Mouse (Mus musculus): ENCODE measurements around the gene Nck2. TPM values are rescaled to one million over a fixed set of nuclear protein-coding genes. Genes with fewer than 3 reads are reported as not detected.

Gene Nck2
- polyA plus RNA-seq, 1 experiment = 2.4 TPM

GRCm38 (mm10) chr1:43446731-43447601, 2.6 kb downstream of the Nck2 start:
- Histone ChIP-seq H3K4me3 (replicated peaks) (peak overlapping the region; percentile 97), H3K4me1 (ENCODE audit: control insufficient read depth) (peaks cover 65% of the 10 kb centered on the region), H3K36me3 (ENCODE audit: control insufficient read depth) (peaks cover 6% of the 10 kb centered on the region), H3K27me3 (ENCODE audit: control insufficient read depth) (no peaks in the 10 kb centered on the region; the same call in 1 of the 2 replicates), H3K9me3 (ENCODE audit: control insufficient read depth, low read length) (no peaks in the 10 kb centered on the region)
- TF ChIP-seq TAL1 (IDR thresholded peaks at IDR 0.05; ENCODE audit: low read length) (no peak), GATA1 (IDR thresholded peaks at IDR 0.05; ENCODE audit: low read length) (no peak)

DNA sequence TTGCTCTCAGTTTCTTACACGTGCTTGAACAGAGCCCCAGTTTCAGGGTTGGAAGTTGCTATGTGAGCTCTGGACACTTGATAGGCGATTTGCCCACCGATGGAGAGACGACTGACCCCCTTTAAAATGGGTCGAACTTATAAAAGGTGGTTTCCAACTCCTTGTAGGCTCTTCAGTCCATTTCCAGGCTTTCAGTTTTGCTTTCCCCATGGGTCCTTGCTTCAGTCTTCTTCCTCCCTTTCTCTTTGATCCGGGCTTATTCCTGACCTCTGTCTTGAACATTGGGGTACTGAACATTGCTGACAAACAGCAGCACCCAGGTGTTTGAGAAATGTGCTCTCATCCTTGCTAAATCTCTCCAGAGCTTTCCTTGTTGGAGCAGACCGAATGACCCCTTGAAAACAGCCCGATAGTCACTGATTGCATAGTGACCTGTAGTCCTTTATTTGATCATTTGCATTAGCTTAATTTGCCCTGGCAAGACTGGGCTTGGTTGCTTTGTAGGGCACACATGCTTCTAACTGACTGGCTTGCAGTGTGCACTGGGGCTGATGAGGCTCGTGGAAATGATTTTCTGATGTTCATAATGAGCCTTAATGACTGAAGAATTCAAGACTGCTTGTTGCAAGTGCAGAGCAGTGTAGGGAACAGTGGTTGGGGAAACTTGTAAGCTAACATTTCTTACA, 3.4 kb downstream of the Nck2 start:
- TF ChIP-seq TAL1 (IDR thresholded peaks at IDR 0.05; ENCODE audit: low read length) = no peak
- TF ChIP-seq GATA1 (IDR thresholded peaks at IDR 0.05; ENCODE audit: low read length) = no peak
- Histone ChIP-seq H3K4me1 (ENCODE audit: control insufficient read depth) (peaks cover 67% of the 10 kb centered on the region), H3K9me3 (ENCODE audit: control insufficient read depth, low read length) (no peaks in the 10 kb centered on the region), H3K4me3 (replicated peaks) (peak overlapping the region; percentile 97), H3K27me3 (ENCODE audit: control insufficient read depth) (no peaks in the 10 kb centered on the region; the same call in 1 of the 2 replicates), H3K36me3 (ENCODE audit: control insufficient read depth) (peaks cover 10% of the 10 kb centered on the region)

DNA sequence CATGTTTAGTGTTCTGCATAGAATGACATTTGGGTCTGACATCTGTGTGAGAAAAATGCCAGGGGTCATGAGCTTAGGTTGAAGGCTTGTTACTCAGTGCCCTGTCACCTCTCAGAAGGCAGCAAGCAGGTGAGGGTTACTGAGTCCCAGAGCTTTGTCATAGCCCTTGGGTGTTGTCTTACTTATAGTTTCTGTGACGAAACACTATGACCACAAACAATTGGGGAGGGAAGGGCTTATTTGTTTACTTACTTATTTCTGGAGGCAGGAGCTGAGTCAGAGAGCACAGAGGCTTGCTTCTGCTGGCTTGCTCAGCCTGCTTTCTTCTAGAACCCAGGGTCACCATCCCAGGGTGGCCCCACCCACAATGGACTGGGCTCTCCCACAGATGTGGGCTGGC, 6.4 kb downstream of the Nck2 start:
- H3K9me3 ChIP-seq (ENCODE audit: control insufficient read depth, low read length) = no peaks in the 10 kb centered on the region
- no peak for TF ChIP-seq TAL1 (IDR thresholded peaks at IDR 0.05; ENCODE audit: low read length)
- TF ChIP-seq GATA1 (IDR thresholded peaks at IDR 0.05; ENCODE audit: low read length) = no peak
- H3K36me3 ChIP-seq (ENCODE audit: control insufficient read depth) = peaks cover 18% of the 10 kb centered on the region
- no peaks in the 10 kb centered on the region for H3K27me3 ChIP-seq (ENCODE audit: control insufficient read depth)
- H3K4me3 ChIP-seq (replicated peaks) = no peak overlapping the region
- peaks cover 68% of the 10 kb centered on the region for H3K4me1 ChIP-seq (ENCODE audit: control insufficient read depth)

- H3K4me1 ChIP-seq (ENCODE audit: control insufficient read depth) = peaks cover 69% of the 10 kb centered on the region
- H3K36me3 ChIP-seq (ENCODE audit: control insufficient read depth) = peaks cover 18% of the 10 kb centered on the region
- no peaks in the 10 kb centered on the region for H3K27me3 ChIP-seq (ENCODE audit: control insufficient read depth)
- TF ChIP-seq TAL1 (IDR thresholded peaks at IDR 0.05; ENCODE audit: low read length) (no peak), GATA1 (IDR thresholded peaks at IDR 0.05; ENCODE audit: low read length) (no peak)
- H3K9me3 ChIP-seq (ENCODE audit: control insufficient read depth, low read length) = no peaks in the 10 kb centered on the region
- no peak overlapping the region for H3K4me3 ChIP-seq (replicated peaks)
Measured at GRCm38 (mm10) chr1:43453683-43454082, 9.3 kb downstream of the Nck2 start.

GRCm38 (mm10) chr1:43454741-43455140, 10.4 kb downstream of the Nck2 start:
- H3K4me3 ChIP-seq (replicated peaks) = no peak overlapping the region
- no peaks in the 10 kb centered on the region for H3K9me3 ChIP-seq (ENCODE audit: control insufficient read depth, low read length)
- peaks cover 61% of the 10 kb centered on the region for H3K4me1 ChIP-seq (ENCODE audit: control insufficient read depth)
- peaks cover 18% of the 10 kb centered on the region for H3K36me3 ChIP-seq (ENCODE audit: control insufficient read depth)
- TF ChIP-seq GATA1 (IDR thresholded peaks at IDR 0.05; ENCODE audit: low read length) (no peak), TAL1 (IDR thresholded peaks at IDR 0.05; ENCODE audit: low read length) (no peak)
- no peaks in the 10 kb centered on the region for H3K27me3 ChIP-seq (ENCODE audit: control insufficient read depth)

DNA sequence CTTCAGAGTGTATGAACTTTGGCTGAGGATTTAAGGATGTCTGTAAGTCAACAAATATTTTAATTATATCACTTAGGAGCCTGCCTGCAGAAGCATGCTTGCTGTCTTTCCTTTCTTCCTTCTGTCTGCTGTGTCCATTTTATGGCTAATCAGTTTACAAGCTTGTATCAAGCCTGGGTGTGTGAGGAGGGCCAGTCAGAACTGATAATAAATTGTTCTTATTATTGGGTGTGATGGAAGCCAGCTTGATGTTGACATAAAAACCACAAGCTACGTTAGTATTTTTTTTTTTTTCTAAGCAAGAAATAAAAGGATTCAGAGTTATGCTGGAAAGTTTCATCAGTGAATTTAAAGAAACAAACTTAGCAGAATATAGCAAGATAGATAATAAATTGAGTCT, 10.8 kb downstream of the Nck2 start:
- peaks cover 18% of the 10 kb centered on the region for H3K36me3 ChIP-seq (ENCODE audit: control insufficient read depth)
- H3K27me3 ChIP-seq (ENCODE audit: control insufficient read depth) = no peaks in the 10 kb centered on the region
- TF ChIP-seq TAL1 (IDR thresholded peaks at IDR 0.05; ENCODE audit: low read length) (no peak), GATA1 (IDR thresholded peaks at IDR 0.05; ENCODE audit: low read length) (no peak)
- H3K9me3 ChIP-seq (ENCODE audit: control insufficient read depth, low read length) = no peaks in the 10 kb centered on the region
- peaks cover 58% of the 10 kb centered on the region for H3K4me1 ChIP-seq (ENCODE audit: control insufficient read depth)
- H3K4me3 ChIP-seq (replicated peaks) = no peak overlapping the region

- no peak for TF ChIP-seq TAL1 (IDR thresholded peaks at IDR 0.05; ENCODE audit: low read length)
- no peak for TF ChIP-seq GATA1 (IDR thresholded peaks at IDR 0.05; ENCODE audit: low read length)
- Histone ChIP-seq H3K4me1 (ENCODE audit: control insufficient read depth) (peaks cover 47% of the 10 kb centered on the region), H3K27me3 (ENCODE audit: control insufficient read depth) (no peaks in the 10 kb centered on the region), H3K4me3 (replicated peaks) (no peak overlapping the region), H3K36me3 (ENCODE audit: control insufficient read depth) (peaks cover 22% of the 10 kb centered on the region), H3K9me3 (ENCODE audit: control insufficient read depth, low read length) (no peaks in the 10 kb centered on the region)
Measured at GRCm38 (mm10) chr1:43457012-43457766, 12.8 kb downstream of the Nck2 start.

DNA sequence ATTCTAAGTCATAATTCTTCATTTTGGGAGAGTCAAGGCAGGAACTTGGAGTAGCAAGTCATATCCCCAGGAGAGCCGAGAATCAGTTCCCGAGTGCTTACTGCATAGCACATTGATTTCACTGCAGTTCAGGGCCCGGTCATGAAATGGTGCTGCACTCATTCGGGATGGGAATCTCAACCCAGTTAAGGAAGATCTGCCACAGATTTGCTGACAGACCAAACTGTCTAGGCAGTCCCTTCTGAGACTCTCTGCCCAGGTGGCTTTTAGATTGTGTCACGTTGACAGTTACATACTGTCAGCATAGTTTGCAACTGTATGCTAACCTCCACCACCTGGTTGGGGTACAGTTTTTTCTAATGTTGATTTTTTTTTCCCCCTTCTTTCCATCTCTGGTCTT, 16.1 kb downstream of the Nck2 start:
- Histone ChIP-seq H3K27me3 (ENCODE audit: control insufficient read depth) (no peaks in the 10 kb centered on the region), H3K9me3 (ENCODE audit: control insufficient read depth, low read length) (no peaks in the 10 kb centered on the region), H3K36me3 (ENCODE audit: control insufficient read depth) (peaks cover 11% of the 10 kb centered on the region), H3K4me3 (replicated peaks) (no peak overlapping the region), H3K4me1 (ENCODE audit: control insufficient read depth) (peaks cover 48% of the 10 kb centered on the region)
- TF ChIP-seq TAL1 (IDR thresholded peaks at IDR 0.05; ENCODE audit: low read length) = no peak
- no peak for TF ChIP-seq GATA1 (IDR thresholded peaks at IDR 0.05; ENCODE audit: low read length)

DNA sequence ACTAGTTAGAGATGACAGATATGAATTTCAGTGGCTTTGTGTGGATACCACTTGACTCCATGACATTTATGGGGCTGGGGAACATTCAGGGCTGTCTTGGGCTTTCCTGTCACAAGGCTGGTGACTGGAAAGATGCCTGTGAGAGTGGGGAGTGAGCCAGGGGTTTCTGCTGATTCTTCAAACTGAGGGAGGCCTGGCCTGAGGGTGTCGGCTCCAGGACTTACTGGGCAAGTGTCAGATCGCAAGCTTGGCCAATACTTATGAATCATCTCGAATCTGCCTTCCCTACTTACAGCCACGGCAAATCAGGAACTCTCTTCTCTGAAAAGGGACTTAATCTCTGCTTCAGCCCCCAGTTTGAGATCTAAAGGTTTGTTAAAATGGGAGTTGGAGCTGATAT, 18.3 kb downstream of the Nck2 start:
- no peak for TF ChIP-seq GATA1 (IDR thresholded peaks at IDR 0.05; ENCODE audit: low read length)
- TF ChIP-seq TAL1 (IDR thresholded peaks at IDR 0.05; ENCODE audit: low read length) = no peak
- H3K27me3 ChIP-seq (ENCODE audit: control insufficient read depth) = no peaks in the 10 kb centered on the region
- no peak overlapping the region for H3K4me3 ChIP-seq (replicated peaks)
- H3K9me3 ChIP-seq (ENCODE audit: control insufficient read depth, low read length) = no peaks in the 10 kb centered on the region
- peaks cover 42% of the 10 kb centered on the region for H3K4me1 ChIP-seq (ENCODE audit: control insufficient read depth)
- H3K36me3 ChIP-seq (ENCODE audit: control insufficient read depth) = peaks cover 13% of the 10 kb centered on the region
